Mouse (Mus musculus) spleen, adult 2 months (tissue): ENCODE results near the gene Engase.

Experiments
- CTCF ChIP-seq: fragments of 200-500 bp; IDR thresholded peaks from 2 replicates; pipeline ENCODE4 v1.5.1; 2011; ENCODE audit warnings: mild to moderate bottlenecking, inconsistent platforms; ENCODE audit not compliant: insufficient read depth, insufficient read length, insufficient replicate concordance; ENCODE audit errors: extremely low read depth
- POLR2A ChIP-seq: fragments of 200-500 bp; IDR thresholded peaks from 2 replicates; pipeline ENCODE4 v1.6.1; 2011; ENCODE audit warnings: low read depth, low read length, inconsistent platforms

DNA sequence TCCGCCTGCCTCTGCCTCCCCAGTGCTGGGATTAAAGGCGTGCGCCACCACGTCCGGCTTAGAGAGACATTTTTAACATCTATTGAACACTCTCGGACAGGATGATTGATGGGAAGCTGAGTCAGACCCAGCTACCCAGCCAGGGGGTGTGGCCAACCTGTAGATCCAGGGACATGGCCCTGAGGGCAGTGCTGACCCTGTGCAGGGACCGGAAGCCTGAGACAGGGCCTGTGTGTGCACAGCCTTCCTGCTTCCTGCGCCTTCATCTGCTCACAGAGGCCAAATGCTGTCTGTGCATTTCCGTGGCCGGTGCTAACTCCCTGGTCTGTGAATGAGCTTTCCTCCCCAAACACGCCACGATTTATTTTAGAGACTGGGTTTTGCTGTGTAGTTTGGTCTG, 3.1 kb downstream of the Engase start:
- TF ChIP-seq POLR2A (no peak), CTCF (no peak)
